Mouse (Mus musculus) myocyte (in vitro differentiated cells): ENCODE data around the gene Qsox1.

Experiments used
- CEBPB ChIP-seq: IDR thresholded peaks from 2 replicates; pipeline ENCODE4 v1.6.1; 2011; ENCODE audit warnings: mild to moderate bottlenecking, moderate library complexity; ENCODE audit not compliant: poor library complexity, insufficient read depth, severe bottlenecking
- E2F4 ChIP-seq: IDR thresholded peaks from one replicate; pipeline ENCODE4 v1.6.1; 2011; ENCODE audit warnings: mild to moderate bottlenecking, control low read depth, moderate library complexity; ENCODE audit not compliant: insufficient read depth
- MAX ChIP-seq: IDR thresholded peaks from one replicate; pipeline ENCODE4 v1.6.1; 2011; ENCODE audit warnings: low read depth, mild to moderate bottlenecking, control low read depth
- MYOD1 ChIP-seq, 3 experiments: IDR thresholded peaks; one replicate each; pipeline ENCODE4 v1.6.1; 2011; ENCODE audit warnings: control low read depth in 2 of 3, low read depth in 2 of 3, mild to moderate bottlenecking in 2 of 3, moderate library complexity in 1 of 3; ENCODE audit not compliant: insufficient read length in 2 of 3, control insufficient read depth in 1 of 3
- MYOG ChIP-seq, 3 experiments: IDR thresholded peaks; one replicate each; pipeline ENCODE4 v1.6.1; 2011; ENCODE audit warnings: control low read depth in 2 of 3, low read depth in 2 of 3, mild to moderate bottlenecking in 2 of 3; ENCODE audit not compliant: insufficient read length in 2 of 3, control insufficient read depth in 1 of 3, insufficient read depth in 1 of 3
- POLR2A ChIP-seq: IDR thresholded peaks from one replicate; pipeline ENCODE4 v1.6.1; 2011; ENCODE audit warnings: low read depth, mild to moderate bottlenecking, control low read depth, moderate library complexity; ENCODE audit not compliant: insufficient read length
- POLR2AphosphoS2 ChIP-seq: IDR thresholded peaks from one replicate; pipeline ENCODE4 v1.6.1; 2011; ENCODE audit warnings: low read depth, control low read depth; ENCODE audit not compliant: insufficient read length
- REST ChIP-seq: IDR thresholded peaks from one replicate; pipeline ENCODE4 v1.6.1; 2011; ENCODE audit warnings: mild to moderate bottlenecking, control low read depth, moderate library complexity; ENCODE audit not compliant: insufficient read depth, insufficient read length
- SRF ChIP-seq: IDR thresholded peaks from one replicate; pipeline ENCODE4 v1.6.1; 2011; ENCODE audit warnings: low read depth; ENCODE audit not compliant: control insufficient read depth, insufficient read length
- TCF12 ChIP-seq: IDR thresholded peaks from one replicate; pipeline ENCODE4 v1.6.1; 2011; ENCODE audit warnings: mild to moderate bottlenecking, control low read depth; ENCODE audit not compliant: poor library complexity, insufficient read depth, severe bottlenecking
- TCF3 ChIP-seq: IDR thresholded peaks from one replicate; pipeline ENCODE4 v1.6.1; 2011; ENCODE audit warnings: low read depth, control low read depth; ENCODE audit not compliant: insufficient read length
- USF1 ChIP-seq: IDR thresholded peaks from one replicate; pipeline ENCODE4 v1.6.1; 2011; ENCODE audit warnings: low read depth, mild to moderate bottlenecking, control low read depth, moderate library complexity

- TF ChIP-seq POLR2A (no peak), REST (no peak), TCF12 (no peak), CEBPB (no peak), POLR2AphosphoS2 (no peak), USF1 (no peak), MAX (no peak), E2F4 (no peak), MYOG (IDR thresholded peaks at IDR 0.05; ENCODE audit: control insufficient read depth in 1 of 3, insufficient read depth in 1 of 3, insufficient read length in 2 of 3, low read depth in 2 of 3) (no peak), MYOD1 (IDR thresholded peaks at IDR 0.05; ENCODE audit: control insufficient read depth in 1 of 3, insufficient read length in 2 of 3, low read depth in 2 of 3) (no peak), SRF (no peak), TCF3 (no peak)
Measured at GRCm38 (mm10) chr1:155784343-155785205, 28.1 kb downstream of the Qsox1 start.
